Mouse (Mus musculus): Measurements from ENCODE around the gene Selenom.

DNA sequence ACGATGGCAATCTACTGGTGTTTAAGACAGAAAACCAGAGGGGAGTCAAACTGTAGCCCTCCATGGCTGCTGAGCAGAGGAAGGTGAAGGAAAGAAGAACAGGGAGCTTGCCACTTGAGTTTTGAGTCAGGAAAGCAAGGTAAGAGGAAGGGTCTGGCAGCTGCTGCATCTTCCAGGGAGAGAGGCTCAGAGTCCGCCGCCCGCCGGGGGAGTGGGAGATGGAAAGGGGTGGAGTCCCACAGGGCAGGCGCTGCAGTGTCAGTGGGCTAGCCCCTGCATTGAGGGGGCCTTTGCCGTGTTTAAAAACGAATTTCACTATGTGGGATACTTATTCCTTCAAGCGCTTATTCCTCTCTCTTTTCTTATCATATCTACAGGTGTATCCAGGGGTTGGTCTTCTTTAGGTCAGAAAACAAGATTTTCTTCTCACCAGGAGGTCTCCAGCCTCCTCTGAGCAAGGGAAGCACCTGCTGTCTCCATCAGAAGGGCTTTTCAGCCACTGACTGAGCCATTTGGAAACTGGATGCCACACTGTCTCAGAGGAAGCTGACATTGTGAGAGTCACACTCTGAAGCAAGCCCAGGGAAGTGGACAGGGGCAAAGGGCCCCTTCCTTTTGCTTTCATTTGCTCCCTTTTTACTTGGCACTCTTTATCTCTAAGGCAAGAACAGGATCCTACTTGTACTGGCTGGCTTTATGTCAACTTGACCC, 31.2 kb downstream of the Selenom start:
- TF ChIP-seq CTCF (conservative IDR thresholded peaks at IDR 0.05 in 1 of 2, IDR thresholded peaks at IDR 0.05 in 1 of 2; ENCODE audit: low read depth in 2 of 2, low read length in 2 of 2) (no peak), KAT2A (IDR thresholded peaks at IDR 0.05; ENCODE audit: insufficient replicate concordance, low read length) (no peak), HCFC1 (IDR thresholded peaks at IDR 0.05; ENCODE audit: low read depth, low read length) (no peak), MAFK (IDR thresholded peaks at IDR 0.05; ENCODE audit: insufficient replicate concordance, low read length) (no peak), ZKSCAN1 (IDR thresholded peaks at IDR 0.05; ENCODE audit: borderline replicate concordance, low read depth, low read length) (no peak), TBP (conservative IDR thresholded peaks at IDR 0.05; ENCODE audit: low read depth, low read length) (no peak), EP300 (IDR thresholded peaks at IDR 0.05; ENCODE audit: low read length) (no peak)

Data from CH12.LX (cell line).